Mouse (Mus musculus) forebrain, embryonic 14.5 days (tissue): Measurements from ENCODE around the gene Cd24a. TPM values are rescaled to one million over a fixed set of nuclear protein-coding genes. Genes with fewer than 3 reads are reported as not detected.

Experiments used
- ATAC-seq: fragments of 200-750 bp; cut with Nextera tagmentation; 2 replicates; pipeline ENCODE4 v1.8.0; 2017; ENCODE audit warnings: mild to moderate bottlenecking, moderate library complexity
- DNase-seq: peaks from one replicate; pipeline ENCODE4 v3.0.0-alpha.2; 2015; ENCODE audit warnings: low spot score
- H3K27ac ChIP-seq: fragments of 300-500 bp; sonication (generic); 2 replicates; pipeline ENCODE4 v1.5.1; 2014; ENCODE audit warnings: low read depth, mild to moderate bottlenecking, control low read depth, low read length, moderate library complexity
- H3K27me3 ChIP-seq: fragments of 300-500 bp; sonication (generic); replicated peaks from 2 replicates; pipeline ENCODE4 v1.6.1; 2014; ENCODE audit warnings: low read length, control low read depth, mixed read lengths; ENCODE audit not compliant: control insufficient read depth, insufficient read depth
- H3K36me3 ChIP-seq: fragments of 300-500 bp; sonication (generic); 2 replicates; pipeline ENCODE4 v1.6.1; 2014; ENCODE audit warnings: low read length, control low read depth; ENCODE audit not compliant: control insufficient read depth, insufficient read depth
- H3K4me1 ChIP-seq: fragments of 300-500 bp; sonication (generic); 2 replicates; pipeline ENCODE4 v1.6.1; 2014; ENCODE audit warnings: antibody characterized with exemption, low read length, control low read depth; ENCODE audit not compliant: control insufficient read depth, insufficient read depth
- H3K4me2 ChIP-seq: fragments of 300-500 bp; sonication (generic); 2 replicates; pipeline ENCODE4 v1.6.1; 2014; ENCODE audit warnings: mild to moderate bottlenecking, control low read depth, low read length
- H3K4me3 ChIP-seq: fragments of 300-500 bp; sonication (generic); 2 replicates; pipeline ENCODE4 v1.5.1; 2014; ENCODE audit warnings: low read depth, low read length, control low read depth
- H3K9ac ChIP-seq: fragments of 300-500 bp; sonication (generic); 2 replicates; pipeline ENCODE4 v1.6.1; 2014; ENCODE audit warnings: mild to moderate bottlenecking, low read length, control low read depth, moderate library complexity
- H3K9me3 ChIP-seq: fragments of 300-500 bp; sonication (generic); replicated peaks from 2 replicates; pipeline ENCODE4 v1.6.1; 2016; ENCODE audit warnings: low read length, control low read depth, mixed read lengths; ENCODE audit not compliant: control insufficient read depth
- WGBS: fragments of 180-500 bp; shearing (Covaris S2); extraction: QIAGEN DNeasy Blood & Tissue Kit; methylation state at CpG from one replicate; pipeline ENCODE4 v1.1.7; 2014; 5-methylcytosine and 5-hydroxymethylcytosine counted together
- polyA plus RNA-seq: library from polyadenylated mRNA; unstranded; fragments of >200 nt; fragmentation: Nextera tagmentation; extraction: Ambion mirVana; gene quantifications from 2 replicates; pipeline ENCODE4 v1.2.1, GENCODE M21; 2014

Cd24a gene
- polyA plus RNA-seq, 1 experiment from 2014 or later, result 1,214 TPM

GRCm38 (mm10) chr10:43578754-43579380, 783 bp downstream of the Cd24a start:
- Histone ChIP-seq H3K4me1 (peaks cover 7% of the 10 kb centered on the region), H3K27ac (peak overlapping the region; percentile 97), H3K4me3 (peak overlapping the region; percentile 85), H3K36me3 (peaks cover 21% of the 10 kb centered on the region), H3K4me2 (peak overlapping the region; percentile 81), H3K9ac (peak overlapping the region; percentile 99), H3K9me3 (no peaks in the 10 kb centered on the region), H3K27me3 (no peaks in the 10 kb centered on the region)
- ATAC-seq (peak; percentile 88), DNase-seq (peak; percentile 90)
- WGBS, result under 1% methylated on average over 52 of the region's 65 CpGs

GRCm38 (mm10) chr10:43579381-43580261, 1.5 kb downstream of the Cd24a start:
- ATAC-seq, result peak; percentile 42
- Histone ChIP-seq H3K9ac (peak overlapping the region; percentile 99), H3K4me3 (peak overlapping the region; percentile 85), H3K4me1 (peaks cover 7% of the 10 kb centered on the region), H3K27ac (peak overlapping the region; percentile 97), H3K9me3 (no peaks in the 10 kb centered on the region), H3K36me3 (peaks cover 28% of the 10 kb centered on the region), H3K4me2 (peak overlapping the region; percentile 81), H3K27me3 (no peaks in the 10 kb centered on the region)
- peak; percentile 80 for DNase-seq
- WGBS, result under 1% methylated on average over 49 of the region's 49 CpGs

GRCm38 (mm10) chr10:43580649-43581078, 2.6 kb downstream of the Cd24a start:
- H3K4me1 ChIP-seq, result peaks cover 7% of the 10 kb centered on the region
- peak; percentile 38 for ATAC-seq
- under 1% methylated on average over 15 of the region's 15 CpGs for WGBS
- H3K9ac ChIP-seq, result peak overlapping the region; percentile 99
- peaks cover 31% of the 10 kb centered on the region for H3K36me3 ChIP-seq
- peak overlapping the region; percentile 81 for H3K4me2 ChIP-seq
- H3K27me3 ChIP-seq, result no peaks in the 10 kb centered on the region
- H3K4me3 ChIP-seq, result peak overlapping the region; percentile 85
- peak overlapping the region; percentile 97 for H3K27ac ChIP-seq
- peak; percentile 94 for DNase-seq
- H3K9me3 ChIP-seq, result no peaks in the 10 kb centered on the region

GRCm38 (mm10) chr10:43581260-43581659, 3.2 kb downstream of the Cd24a start:
- Histone ChIP-seq H3K27me3 (no peaks in the 10 kb centered on the region), H3K9ac (peak overlapping the region; percentile 99), H3K27ac (peak overlapping the region; percentile 97), H3K36me3 (peaks cover 31% of the 10 kb centered on the region), H3K4me2 (peak overlapping the region; percentile 81), H3K4me1 (peaks cover 7% of the 10 kb centered on the region), H3K9me3 (no peaks in the 10 kb centered on the region), H3K4me3 (peak overlapping the region; percentile 85)
- ATAC-seq, result no peak
- 52% methylated on average over 3 of the region's 3 CpGs for WGBS
- DNase-seq, result no peak

DNA sequence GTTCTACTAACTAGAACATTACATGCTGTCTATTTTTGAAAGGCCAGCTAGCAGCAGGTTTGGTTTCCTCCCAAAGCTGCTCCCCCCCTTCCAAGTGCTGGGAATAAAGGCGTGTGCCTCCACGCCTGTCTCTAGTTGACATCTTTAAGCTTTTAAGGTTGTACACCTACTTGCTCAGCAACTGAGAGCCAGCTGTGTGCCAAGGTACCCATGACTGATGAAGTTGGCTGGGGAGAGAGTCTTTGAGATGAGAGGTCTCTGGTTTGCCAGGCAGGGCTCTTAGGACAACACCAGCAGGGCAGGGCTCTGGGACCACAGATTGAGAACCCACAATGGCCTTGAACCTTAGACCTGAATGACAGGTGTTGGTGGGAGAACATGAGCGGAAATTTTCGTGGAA, 6.5 kb downstream of the Cd24a start:
- Histone ChIP-seq H3K9ac (no peak overlapping the region), H3K4me3 (no peak overlapping the region), H3K4me2 (no peak overlapping the region), H3K9me3 (no peaks in the 10 kb centered on the region), H3K27me3 (no peaks in the 10 kb centered on the region), H3K4me1 (peaks cover 2% of the 10 kb centered on the region; the same call in 1 of the 2 replicates), H3K27ac (no peak overlapping the region), H3K36me3 (peaks cover 31% of the 10 kb centered on the region)
- ATAC-seq (no peak), DNase-seq (no peak)
- WGBS, result 95% methylated on average over 4 of the region's 4 CpGs

DNA sequence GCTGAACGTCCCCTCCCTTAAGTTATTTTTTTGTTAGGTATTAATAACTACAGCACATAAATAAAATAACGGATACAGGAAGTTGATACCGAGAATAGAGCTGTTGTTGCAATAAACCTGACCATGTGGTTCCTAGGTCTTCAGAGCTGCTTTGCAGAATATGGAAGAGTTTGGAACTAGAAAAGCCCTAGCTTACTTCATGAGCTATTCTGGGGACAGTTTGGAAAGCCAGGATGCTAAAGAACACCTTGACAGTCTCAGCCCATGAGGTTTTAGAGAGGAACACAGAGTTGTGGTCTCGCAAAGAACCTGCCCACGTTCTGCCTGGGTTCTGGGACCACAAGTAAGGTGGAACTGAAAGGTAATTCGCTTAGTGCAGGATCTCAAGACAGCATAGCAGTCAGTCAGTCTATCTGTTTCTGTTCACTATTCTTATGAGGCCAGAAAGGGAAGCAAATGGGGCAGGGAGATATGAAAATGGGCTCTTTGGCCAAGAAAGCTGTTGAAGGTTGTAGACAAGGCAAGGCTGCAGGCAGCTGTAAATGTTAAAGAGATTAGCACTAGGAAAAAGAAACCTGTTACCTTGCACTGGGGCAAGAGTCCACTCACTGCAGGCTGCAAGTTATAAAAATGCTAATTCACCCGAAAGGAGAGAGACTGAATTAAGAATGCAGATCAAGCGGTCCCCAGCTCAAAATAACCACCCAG, 10.5 kb downstream of the Cd24a start:
- Histone ChIP-seq H3K4me3 (no peak overlapping the region), H3K9me3 (no peaks in the 10 kb centered on the region), H3K27me3 (no peaks in the 10 kb centered on the region), H3K36me3 (peaks cover 13% of the 10 kb centered on the region), H3K9ac (no peak overlapping the region), H3K27ac (no peak overlapping the region), H3K4me1 (no peaks in the 10 kb centered on the region), H3K4me2 (no peak overlapping the region)
- ATAC-seq (no peak), DNase-seq (no peak)
- 74% methylated on average over 8 of the region's 8 CpGs for WGBS

DNA sequence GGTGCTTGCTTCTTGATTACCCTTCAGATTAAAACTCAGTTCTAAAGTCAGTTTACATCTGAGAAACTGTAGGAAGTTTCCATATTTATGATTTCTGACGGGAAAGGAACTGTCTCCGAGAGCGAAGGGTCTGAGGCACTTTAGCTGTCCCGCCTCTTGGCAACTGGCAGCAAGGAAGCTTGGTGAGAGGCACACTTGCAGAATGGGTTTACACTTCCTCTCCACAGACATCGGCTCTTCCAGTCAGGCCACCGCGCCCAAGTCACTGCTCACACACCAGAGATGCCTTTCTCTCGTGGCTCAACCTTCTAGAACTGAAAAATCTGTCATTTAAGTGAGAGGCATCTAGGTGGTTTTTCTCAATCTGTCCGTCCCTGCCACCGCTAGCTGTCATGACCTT, 13.4 kb downstream of the Cd24a start:
- no peak overlapping the region for H3K4me2 ChIP-seq
- no peak overlapping the region for H3K4me3 ChIP-seq
- no peaks in the 10 kb centered on the region for H3K4me1 ChIP-seq
- no peak for DNase-seq
- no peaks in the 10 kb centered on the region for H3K36me3 ChIP-seq
- 91% methylated on average over 10 of the region's 10 CpGs for WGBS
- no peak overlapping the region for H3K27ac ChIP-seq
- H3K9ac ChIP-seq, result no peak overlapping the region
- ATAC-seq, result no peak
- H3K27me3 ChIP-seq, result no peaks in the 10 kb centered on the region
- no peaks in the 10 kb centered on the region for H3K9me3 ChIP-seq

DNA sequence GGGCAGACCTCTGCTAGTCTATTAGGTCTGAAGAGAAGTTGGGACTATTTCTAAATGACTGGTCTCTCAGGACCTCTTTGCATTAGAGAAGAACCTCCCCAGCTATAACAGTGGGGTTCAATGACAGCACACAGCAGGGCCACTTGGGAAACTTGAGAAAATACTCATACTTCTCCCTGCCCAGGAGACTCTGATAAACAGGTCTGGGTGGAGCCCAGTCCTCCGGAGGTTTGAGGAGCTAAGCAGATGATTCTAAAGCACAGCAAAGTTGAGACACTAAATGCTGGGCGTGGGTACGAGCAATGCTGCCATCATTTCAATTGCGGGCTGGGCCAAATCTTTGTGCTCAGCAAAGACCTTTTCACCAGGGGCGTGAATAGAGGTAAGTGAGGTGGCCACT, 15.1 kb downstream of the Cd24a start:
- Histone ChIP-seq H3K4me3 (no peak overlapping the region), H3K9me3 (no peaks in the 10 kb centered on the region), H3K4me1 (no peaks in the 10 kb centered on the region), H3K9ac (no peak overlapping the region), H3K36me3 (no peaks in the 10 kb centered on the region), H3K27me3 (no peaks in the 10 kb centered on the region), H3K27ac (no peak overlapping the region), H3K4me2 (no peak overlapping the region)
- WGBS, result 82% methylated on average over 5 of the region's 5 CpGs
- ATAC-seq (no peak), DNase-seq (no peak)
